Comparison of ENCODE assay signal across 8 mouse cellular contexts in the genomic region with DNA sequence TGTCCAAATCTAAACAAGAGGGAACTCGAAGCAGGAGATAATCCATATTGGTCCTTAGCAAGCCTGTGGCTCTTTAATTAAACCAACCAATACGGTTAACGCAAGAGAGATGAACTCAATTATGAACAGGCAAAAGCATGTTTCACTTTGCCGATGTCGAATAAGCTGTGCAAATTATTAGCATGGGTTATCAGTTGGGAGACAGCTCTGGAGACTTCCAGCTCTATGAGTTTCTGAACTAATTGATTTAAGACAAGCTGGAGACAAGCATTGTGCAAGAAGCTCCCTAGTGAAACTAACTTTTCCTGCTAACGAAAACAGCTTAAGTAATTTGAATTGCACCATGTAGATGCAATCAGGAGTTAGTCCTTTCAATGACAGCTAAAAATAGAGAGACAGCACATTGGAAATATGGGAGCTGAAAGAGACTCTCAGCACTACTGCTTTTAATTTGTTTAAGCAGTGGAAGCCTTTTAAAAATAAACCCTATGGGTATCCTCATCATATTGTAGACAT.
DNase-seq lines count a peak whose midpoint lies in the region; ATAC-seq and TF ChIP-seq lines count a peak whose summit lies in the region.
"Had no signal": no experiment of that assay in that cellular context is flagged by ENCODE, and none has a peak within 500 bp of the region (broad histone marks: within the 10 kb centered on the region; RNA-seq: fewer than 3 reads in every experiment).

No protein-coding gene starts in this region.

- 43% methylated on average over 6 of the region's 6 CpGs for WGBS in intestine, embryonic 16.5 days
- 42% methylated on average over 6 of the region's 6 CpGs for WGBS in intestine, embryonic 15.5 days
- WGBS in embryonic facial prominence, embryonic 10.5 days = 66% methylated on average over 6 of the region's 6 CpGs
- WGBS in intestine, postnatal 0 days = 34% methylated on average over 6 of the region's 6 CpGs

- no peak for ATAC-seq in intestine, embryonic 16.5 days
- no peak for ATAC-seq in intestine, embryonic 15.5 days
- no peak for ATAC-seq in intestine, postnatal 0 days

- no peaks in the 10 kb centered on the region for H3K9me3 ChIP-seq in intestine, embryonic 16.5 days (ENCODE audit: control insufficient read depth, low read length)
- H3K9me3 ChIP-seq in intestine, embryonic 15.5 days = no peaks in the 10 kb centered on the region
- no peaks in the 10 kb centered on the region for H3K9me3 ChIP-seq in embryonic facial prominence, embryonic 10.5 days
- no peaks in the 10 kb centered on the region for H3K9me3 ChIP-seq in intestine, postnatal 0 days (ENCODE audit: control insufficient read depth)

- peaks cover 10% of the 10 kb centered on the region for H3K4me1 ChIP-seq in intestine, embryonic 16.5 days (ENCODE audit: control insufficient read depth, insufficient read depth, low read length)
- H3K4me1 ChIP-seq in intestine, embryonic 15.5 days (replicated peaks) = peaks cover 11% of the 10 kb centered on the region
- H3K4me1 ChIP-seq in embryonic facial prominence, embryonic 10.5 days = peaks cover 21% of the 10 kb centered on the region
- no peaks in the 10 kb centered on the region for H3K4me1 ChIP-seq in intestine, postnatal 0 days (replicated peaks; ENCODE audit: control insufficient read depth, insufficient read depth, low read length)

- H3K9ac ChIP-seq in intestine, embryonic 16.5 days (ENCODE audit: low read depth, low read length) = no peak overlapping the region
- no peak overlapping the region for H3K9ac ChIP-seq in intestine, embryonic 15.5 days
- H3K9ac ChIP-seq in intestine, postnatal 0 days (ENCODE audit: low read depth, low read length) = no peak overlapping the region

- peak overlapping the region; percentile 57 for H3K27ac ChIP-seq in intestine, embryonic 16.5 days (ENCODE audit: low read length)
- no peak overlapping the region for H3K27ac ChIP-seq in intestine, embryonic 15.5 days
- H3K27ac ChIP-seq in embryonic facial prominence, embryonic 10.5 days (replicated peaks) = peak overlapping the region; percentile 41; the same call in 1 of the 2 replicates
- no peak overlapping the region for H3K27ac ChIP-seq in intestine, postnatal 0 days (ENCODE audit: low read depth, low read length)

- 0 out of 2 replicates have a peak overlapping the region, but pooled peaks have one; percentile 22 for H3K4me2 ChIP-seq in intestine, embryonic 16.5 days (ENCODE audit: low read depth, low read length)
- no peak overlapping the region for H3K4me2 ChIP-seq in intestine, embryonic 15.5 days (replicated peaks)
- peak overlapping the region; percentile 24; the same call in 1 of the 2 replicates for H3K4me2 ChIP-seq in intestine, postnatal 0 days (replicated peaks; ENCODE audit: low read depth)

- peak overlapping the region; percentile 9; the same call in 1 of the 2 replicates for H3K4me3 ChIP-seq in intestine, embryonic 16.5 days (ENCODE audit: low read length)
- no peak overlapping the region for H3K4me3 ChIP-seq in intestine, embryonic 15.5 days (replicated peaks)
- H3K4me3 ChIP-seq in embryonic facial prominence, embryonic 10.5 days = no peak overlapping the region
- H3K4me3 ChIP-seq in intestine, postnatal 0 days (ENCODE audit: low read depth, low read length) = no peak overlapping the region

- no peaks in the 10 kb centered on the region for H3K27me3 ChIP-seq in intestine, embryonic 16.5 days (replicated peaks; ENCODE audit: control insufficient read depth, insufficient read depth, low read length)
- no peaks in the 10 kb centered on the region for H3K27me3 ChIP-seq in intestine, embryonic 15.5 days (replicated peaks)
- H3K27me3 ChIP-seq in embryonic facial prominence, embryonic 10.5 days (replicated peaks; ENCODE audit: low read depth, poor library complexity, severe bottlenecking) = no peaks in the 10 kb centered on the region
- H3K27me3 ChIP-seq in intestine, postnatal 0 days (replicated peaks; ENCODE audit: control insufficient read depth, insufficient read depth, low read length) = no peaks in the 10 kb centered on the region

- no peaks in the 10 kb centered on the region for H3K36me3 ChIP-seq in intestine, embryonic 16.5 days (ENCODE audit: control insufficient read depth, insufficient read depth, low read length)
- H3K36me3 ChIP-seq in intestine, embryonic 15.5 days = no peaks in the 10 kb centered on the region
- no peaks in the 10 kb centered on the region for H3K36me3 ChIP-seq in embryonic facial prominence, embryonic 10.5 days (replicated peaks)
- no peaks in the 10 kb centered on the region for H3K36me3 ChIP-seq in intestine, postnatal 0 days (ENCODE audit: control insufficient read depth, insufficient read depth)

- no peak for TF ChIP-seq CTCF in intestine, postnatal 0 days (IDR thresholded peaks at IDR 0.05; ENCODE audit: low read depth)

- peak; percentile 74 for DNase-seq in adipocyte (ENCODE audit: low spot score)
- DNase-seq in embryonic facial prominence, embryonic 10.5 days (ENCODE audit: low spot score) = no peak
- DNase-seq in layer of hippocampus, adult 18-20 months (ENCODE audit: low spot score in 2 of 2) = no peak
- no peak for DNase-seq in retina, embryonic 14.5 days (ENCODE audit: low spot score)
- DNase-seq: cerebellum, adult 8-10 months had no signal

Comparison
In these comparisons a context has a peak if more than half of its experiments do, and no peak if none do; other contexts are left out.
1. H3K27ac ChIP-seq: peak in intestine, embryonic 16.5 days (single experiment) and embryonic facial prominence, embryonic 10.5 days (single experiment); none in intestine, embryonic 15.5 days (single experiment) and intestine, postnatal 0 days (single experiment).